Mouse (Mus musculus): ENCODE results near the gene Jund.

Jund gene

GRCm38 (mm10) chr8:70698310-70699109, at the start of gene Jund:
Jund (plus strand) TSS chr8:70698949.
- peak; percentile 99 to 100 for DNase-seq

- DNase-seq = no peak
Observed at GRCm38 (mm10) chr8:70649324-70649723, 49.4 kb upstream of the Jund start.

DNA sequence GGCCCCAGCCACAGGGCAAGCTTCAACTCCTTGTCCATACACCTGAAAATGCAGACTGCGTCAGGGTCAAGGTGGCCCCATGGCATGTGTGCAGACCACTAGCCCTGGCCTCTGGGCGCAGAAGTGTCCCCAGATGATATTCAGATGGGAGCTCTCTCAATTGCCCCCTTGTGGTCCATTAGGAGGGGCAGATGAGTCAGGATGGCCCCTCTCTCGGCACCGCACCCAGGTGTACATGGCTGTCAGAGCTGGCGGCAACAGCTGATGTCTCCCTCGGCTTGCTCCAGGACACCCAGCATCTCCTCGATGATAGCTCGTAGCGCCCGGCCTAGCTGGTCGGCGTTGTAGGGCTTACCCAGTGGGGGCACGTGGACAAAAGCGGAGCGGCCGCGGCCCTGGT, 48.4 kb upstream of the Jund start:
- no peak for DNase-seq

DNA sequence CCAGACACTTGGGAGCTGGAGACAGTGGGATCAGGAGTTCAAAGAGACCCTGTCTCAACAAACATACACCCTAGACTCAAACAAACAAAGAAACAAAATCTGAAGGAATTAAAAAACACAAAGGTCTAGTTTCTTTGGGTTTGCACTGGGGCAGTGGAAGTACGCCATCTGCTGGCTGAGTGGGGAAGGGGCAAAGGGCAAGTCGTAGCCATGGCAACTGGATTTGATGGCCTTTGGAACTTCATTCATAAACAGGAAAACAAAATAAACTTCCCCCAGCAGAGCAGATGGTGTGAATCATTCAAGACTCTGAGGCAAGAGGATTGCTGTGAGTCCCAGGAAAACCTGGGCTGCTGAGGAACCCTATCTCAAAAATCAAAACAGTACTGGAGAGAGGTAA, 45.5 kb upstream of the Jund start:
- peak; percentile 54 to 58 for DNase-seq

- DNase-seq = no peak
Observed at GRCm38 (mm10) chr8:70654121-70654520, 44.6 kb upstream of the Jund start.

DNA sequence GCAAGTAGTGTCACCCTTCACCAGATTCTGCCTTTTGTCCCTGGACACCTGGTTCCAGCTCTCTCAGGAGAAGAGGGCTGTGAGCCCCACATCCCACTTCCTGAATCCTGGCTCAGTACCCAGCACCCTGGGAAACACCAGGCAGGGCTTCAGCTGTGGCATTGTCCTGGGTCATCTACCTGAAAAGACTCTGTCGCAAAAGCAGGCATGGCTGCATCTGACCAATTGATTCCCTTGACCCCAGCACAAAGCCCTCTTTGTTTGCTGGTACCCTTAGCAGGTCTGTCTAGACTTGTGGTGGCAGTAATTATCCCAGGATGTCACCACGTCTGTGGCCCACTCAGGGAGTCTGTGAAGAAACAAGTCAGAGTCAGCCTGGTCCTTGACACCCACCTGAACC, 43.3 kb upstream of the Jund start:
- DNase-seq = no peak

DNA sequence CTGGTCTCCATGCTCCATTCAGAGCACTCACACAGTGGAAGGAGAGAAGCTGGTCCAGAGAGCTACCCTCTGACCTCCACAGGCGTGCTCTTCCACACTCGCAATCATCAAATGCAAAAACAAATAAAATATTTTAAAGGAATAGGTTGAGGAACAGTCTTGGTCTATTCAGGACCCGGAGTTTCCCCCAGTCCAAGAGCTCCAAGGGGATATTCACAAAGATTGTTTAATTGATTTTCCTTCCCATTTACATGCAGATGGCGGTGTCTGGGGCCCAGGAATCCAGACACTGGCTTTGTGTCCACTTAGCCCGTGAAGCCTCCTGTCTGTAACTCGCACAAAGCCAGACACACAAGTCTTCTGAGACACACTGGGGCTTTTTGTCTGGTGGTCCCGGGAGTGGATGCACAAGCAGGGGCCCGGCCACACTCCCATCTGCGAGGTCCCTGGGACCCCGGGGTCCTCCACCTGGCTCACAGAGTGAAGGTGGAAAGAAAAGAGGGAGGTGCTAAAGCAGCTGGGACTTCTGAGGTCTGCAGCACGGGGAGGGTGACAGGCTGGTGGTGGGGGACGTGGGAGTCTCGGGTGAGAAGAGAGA, 42.5 kb upstream of the Jund start:
- DNase-seq = no peak

GRCm38 (mm10) chr8:70657214-70657613, 41.5 kb upstream of the Jund start:
- DNase-seq = no peak

GRCm38 (mm10) chr8:70657739-70658138, 41.0 kb upstream of the Jund start:
- DNase-seq = no peak

- no peak for DNase-seq
Observed at GRCm38 (mm10) chr8:70658897-70659603, 39.7 kb upstream of the Jund start.

- DNase-seq = peak; percentile 88 to 91
Observed at GRCm38 (mm10) chr8:70659604-70660272, 39.0 kb upstream of the Jund start.

DNA sequence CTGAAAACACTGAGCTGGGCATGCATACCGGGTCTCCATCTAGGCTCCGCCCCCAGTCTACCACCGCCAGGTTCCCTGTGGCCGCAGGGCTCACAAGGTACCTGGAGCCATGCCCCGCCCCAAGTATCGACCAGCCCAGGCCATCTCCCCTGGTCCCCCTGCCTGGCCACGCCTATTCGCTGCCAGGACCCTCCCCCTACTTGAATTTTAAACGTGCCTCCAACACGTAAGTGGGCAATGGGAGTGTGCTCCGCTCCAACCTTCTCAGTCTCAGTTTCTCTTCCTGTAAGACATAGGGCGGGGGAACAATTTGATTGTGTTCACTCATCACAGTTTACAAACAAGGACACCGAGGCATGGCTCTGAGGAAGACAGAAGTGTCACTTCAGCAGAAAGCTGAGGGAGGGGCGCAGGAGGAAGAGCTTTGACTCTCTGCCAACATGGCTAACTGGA, 38.5 kb upstream of the Jund start, which contains the start of gene Pgpep1:
Gene Pgpep1 (minus strand): TSS at position 116 of the 453 bp plus-strand sequence.
- DNase-seq = peak; percentile 32 to 65

- DNase-seq = no peak
Observed at GRCm38 (mm10) chr8:70663691-70664090, 35.1 kb upstream of the Jund start.

- DNase-seq = no peak
Observed at GRCm38 (mm10) chr8:70664631-70665030, 34.1 kb upstream of the Jund start.

- no peak for DNase-seq
Observed at GRCm38 (mm10) chr8:70665599-70665998, 33.1 kb upstream of the Jund start.

GRCm38 (mm10) chr8:70667071-70667470, 31.7 kb upstream of the Jund start:
- DNase-seq = peak in 1 of 2 experiments; percentile 17

GRCm38 (mm10) chr8:70671615-70672324, 27.0 kb upstream of the Jund start:
- DNase-seq = no peak

- DNase-seq = no peak
Observed at GRCm38 (mm10) chr8:70672325-70673078, 26.2 kb upstream of the Jund start.

- peak; percentile 97 to 99 for DNase-seq
Observed at GRCm38 (mm10) chr8:70673079-70673856, 25.5 kb upstream of the Jund start, which contains the start of gene Lsm4. Lsm4 (plus strand) TSS chr8:70673248.

GRCm38 (mm10) chr8:70674109-70674508, 24.6 kb upstream of the Jund start:
- DNase-seq = no peak

DNA sequence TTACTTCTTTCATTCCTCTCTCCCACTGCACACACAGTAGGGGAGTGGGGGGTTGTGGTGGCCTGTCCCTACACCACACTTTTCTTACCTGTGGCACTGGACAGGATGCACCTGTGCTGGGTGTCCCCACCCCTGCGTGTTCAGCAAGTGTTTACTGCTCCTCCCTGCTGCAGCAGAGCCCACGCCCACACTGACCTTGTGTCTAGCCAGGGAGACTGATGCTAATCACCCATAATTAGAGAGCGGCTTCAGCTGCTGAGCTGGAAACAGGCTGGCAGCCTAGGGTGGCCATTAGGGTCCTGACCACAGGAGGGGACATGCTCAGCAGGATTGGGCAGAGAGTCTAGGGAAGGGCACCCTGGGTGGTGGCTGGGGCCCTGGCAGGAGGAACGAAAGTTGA, 24.0 kb upstream of the Jund start:
- peak; percentile 18 to 46 for DNase-seq

Measured in thymus, postnatal 36 days (tissue).